Mouse (Mus musculus): ENCODE data around the gene Cfap206.
"Not testable (repeated sequence)": the region's sequence is repeated elsewhere in the genome, so short reads cannot be mapped to it uniquely, and the experiment has no call there.

GRCm38 (mm10) chr4:34725710-34726109 lies 4.3 kb downstream of the Cfap206 start:
- not testable (repeated sequence) for TF ChIP-seq CTCF (conservative IDR thresholded peaks at IDR 0.05; ENCODE audit: insufficient read depth, insufficient read length, low read depth, low read length); POLR2A (IDR thresholded peaks at IDR 0.05; ENCODE audit: low read depth, low read length)

All from kidney, adult 2 months (tissue).